Mouse (Mus musculus) limb, embryonic 10.5 days (tissue): ENCODE measurements around the gene Alox12e. TPM values are rescaled to one million over a fixed set of nuclear protein-coding genes. Genes with fewer than 3 reads are reported as not detected.
"Not testable (repeated sequence)": the region's sequence is repeated elsewhere in the genome, so short reads cannot be mapped to it uniquely, and the experiment has no call there.

Experiments used
- DNase-seq: peaks from one replicate; pipeline ENCODE4 v3.0.0-alpha.2; 2017; ENCODE audit warnings: low spot score
- H3K27ac ChIP-seq: fragments of 300-500 bp; sonication (generic); 2 replicates; pipeline ENCODE4 v1.5.1; 2016; ENCODE audit warnings: mild to moderate bottlenecking
- H3K27me3 ChIP-seq: fragments of 300-500 bp; sonication (generic); 2 replicates; pipeline ENCODE4 v1.6.1; 2016; ENCODE audit warnings: low read depth, mild to moderate bottlenecking; ENCODE audit not compliant: poor library complexity, severe bottlenecking
- H3K36me3 ChIP-seq: fragments of 300-500 bp; sonication (generic); 2 replicates; pipeline ENCODE4 v1.6.1; 2016; ENCODE audit warnings: mild to moderate bottlenecking, moderate library complexity
- H3K4me1 ChIP-seq: fragments of 300-500 bp; sonication (generic); 2 replicates; pipeline ENCODE4 v1.6.1; 2016
- H3K4me3 ChIP-seq: fragments of 300-500 bp; sonication (generic); 2 replicates; pipeline ENCODE4 v1.5.1; 2016; ENCODE audit warnings: mild to moderate bottlenecking, moderate library complexity
- H3K9me3 ChIP-seq: fragments of 300-500 bp; sonication (generic); replicated peaks from 2 replicates; pipeline ENCODE4 v1.6.1; 2016; ENCODE audit warnings: mild to moderate bottlenecking
- WGBS: fragments of 180-500 bp; shearing (Covaris S2); methylation state at CpG from one replicate; pipeline ENCODE4 v1.1.7; 2016; 5-methylcytosine and 5-hydroxymethylcytosine counted together
- polyA plus RNA-seq: library from polyadenylated mRNA; unstranded; fragments of >200 nt; fragmentation: Nextera tagmentation; extraction: Ambion mirVana; gene quantifications from 2 replicates; pipeline ENCODE4 v1.2.1, GENCODE M21; 2016

The Alox12e gene
- polyA plus RNA-seq, result 0.06 TPM in 1 of 2 replicates, not detected in the other

DNA sequence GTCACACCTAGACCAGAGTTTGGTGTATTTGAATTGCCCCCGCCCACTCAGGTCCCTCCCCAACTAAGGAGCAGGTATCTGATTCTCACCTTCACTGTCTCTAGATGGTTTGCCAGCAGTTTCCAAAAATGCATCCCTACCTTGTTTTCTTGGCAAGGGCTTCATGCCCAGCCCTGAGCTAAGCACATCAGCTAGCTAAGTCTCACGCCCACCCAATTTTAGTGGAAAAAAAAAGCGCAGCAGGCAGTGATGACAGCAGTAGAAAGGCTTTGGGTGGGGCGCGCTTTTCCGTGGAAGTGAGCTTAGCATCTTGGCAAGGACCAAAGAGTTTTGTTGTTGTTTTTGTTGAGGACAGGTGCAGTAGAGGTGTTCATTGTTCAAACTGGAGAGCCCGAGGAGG is at the start of gene Alox12e:
Gene Alox12e, minus strand, starts transcription at position 101 of the 400 bp plus-strand sequence.
- Histone ChIP-seq H3K36me3 (no peaks in the 10 kb centered on the region), H3K4me3 (0 out of 2 replicates have a peak within 1 kb of the TSS, but pooled peaks have one; percentile 12), H3K27ac (no peak within 1 kb of the TSS), H3K9me3 (no peaks in the 10 kb centered on the region), H3K27me3 (peaks cover 75% of the 10 kb centered on the region), H3K4me1 (peaks cover 6% of the 10 kb centered on the region; the same call in 1 of the 2 replicates)
- WGBS, result 31% methylated on average over 7 of the region's 7 CpGs
- no peak for DNase-seq

GRCm38 (mm10) chr11:70368626-70369025 is 46.2 kb upstream of the Alox12e start:
- 81% methylated on average over 2 of the region's 2 CpGs for WGBS

DNA sequence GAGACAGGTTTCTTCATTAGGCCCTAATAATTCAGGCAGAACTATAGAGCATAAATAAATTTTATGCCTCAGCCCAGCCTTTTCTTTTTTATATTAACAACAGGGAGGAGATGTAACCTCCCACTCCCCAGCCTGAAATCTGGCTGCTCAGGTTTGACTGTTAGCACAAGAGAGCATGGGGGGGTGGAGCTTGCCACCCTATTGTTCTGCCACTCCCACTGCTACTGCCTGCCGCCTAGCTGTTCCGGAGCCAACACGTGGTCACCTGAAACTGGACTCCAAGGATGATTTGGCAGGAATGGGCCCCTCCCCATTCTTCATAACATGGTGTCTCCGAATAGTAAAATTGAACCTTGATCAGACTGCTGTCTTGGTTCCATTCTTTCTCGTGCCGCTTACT is 45.3 kb upstream of the Alox12e start:
- H3K27ac ChIP-seq, H3K27me3 ChIP-seq, H3K4me3 ChIP-seq, H3K9me3 ChIP-seq, DNase-seq, H3K36me3 ChIP-seq, H3K4me1 ChIP-seq: not testable (repeated sequence)
- 85% methylated on average over 6 of the region's 6 CpGs for WGBS

More at GRCm38 (mm10) chr11:70368626-70369025, 46.2 kb upstream of the Alox12e start:
- not testable (repeated sequence) for H3K9me3 ChIP-seq, H3K27me3 ChIP-seq, H3K4me1 ChIP-seq, H3K4me3 ChIP-seq, H3K27ac ChIP-seq, DNase-seq, H3K36me3 ChIP-seq

- Histone ChIP-seq H3K4me3 (peak within 1 kb of the TSS; percentile 49), H3K4me1 (peaks cover 16% of the 10 kb centered on the region), H3K27ac (no peak within 1 kb of the TSS), H3K36me3 (no peaks in the 10 kb centered on the region), H3K9me3 (no peaks in the 10 kb centered on the region), H3K27me3 (peaks cover 69% of the 10 kb centered on the region)
- DNase-seq, result peak; percentile 51
- under 1% methylated on average over 19 of the region's 19 CpGs for WGBS
Measured at GRCm38 (mm10) chr11:70351868-70352267, 29.4 kb upstream of the Alox12e start, which contains the start of gene Alox15. TSS of gene Alox15 (minus strand) at chr11:70352031.

DNA sequence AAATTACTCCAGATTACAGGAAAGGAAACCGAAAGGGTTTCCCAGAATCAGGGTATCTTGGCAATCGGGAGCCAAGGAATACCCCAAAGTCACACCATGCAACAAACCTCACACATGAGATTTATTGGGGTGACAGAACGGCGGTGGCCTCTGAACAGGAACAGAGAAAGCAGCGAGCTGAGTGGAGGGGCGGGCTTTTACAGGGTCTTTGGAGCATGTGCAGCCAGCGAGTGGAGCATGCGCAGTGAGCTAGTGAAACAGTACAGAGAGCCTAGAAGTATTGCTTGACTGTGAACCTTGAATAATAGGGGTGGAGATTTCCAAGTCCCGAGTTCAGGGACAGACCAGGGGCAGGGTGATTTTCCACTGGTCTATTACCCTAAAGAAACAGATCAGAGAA is 26.2 kb upstream of the Alox12e start:
- no peak for DNase-seq
- Histone ChIP-seq H3K27ac (no peak overlapping the region), H3K27me3 (peaks cover 63% of the 10 kb centered on the region), H3K36me3 (no peaks in the 10 kb centered on the region), H3K4me3 (no peak overlapping the region), H3K4me1 (peaks cover 16% of the 10 kb centered on the region), H3K9me3 (no peaks in the 10 kb centered on the region)
- WGBS, result 83% methylated on average over 9 of the region's 9 CpGs

- Histone ChIP-seq H3K36me3 (no peaks in the 10 kb centered on the region), H3K27ac (no peak overlapping the region), H3K27me3 (peaks cover 56% of the 10 kb centered on the region), H3K4me3 (no peak overlapping the region), H3K9me3 (no peaks in the 10 kb centered on the region), H3K4me1 (peaks cover 16% of the 10 kb centered on the region)
- 81% methylated on average over 10 of the region's 10 CpGs for WGBS
- DNase-seq, result no peak
Measured at GRCm38 (mm10) chr11:70347861-70348260, 25.4 kb upstream of the Alox12e start.

DNA sequence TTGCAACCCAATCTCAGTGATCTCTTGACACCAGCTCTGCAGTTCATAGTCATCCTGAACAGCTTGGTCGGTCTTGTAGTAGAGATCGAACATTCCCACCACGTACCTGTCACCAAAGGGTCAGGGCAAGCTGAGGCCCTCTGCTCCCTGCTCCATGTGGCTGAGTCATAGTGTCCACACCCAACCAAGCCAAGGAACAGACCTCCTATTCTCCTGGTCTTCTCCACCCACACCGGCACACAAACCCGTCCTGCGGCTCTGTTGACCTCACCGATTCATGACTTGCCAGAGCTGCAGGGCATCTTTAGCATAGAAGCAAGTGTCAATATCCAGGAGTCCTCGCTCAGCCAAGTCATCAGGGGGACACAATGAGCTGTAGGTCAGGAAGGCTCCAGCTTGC is 23.1 kb upstream of the Alox12e start:
- Histone ChIP-seq H3K4me3 (no peak overlapping the region), H3K9me3 (no peaks in the 10 kb centered on the region), H3K27me3 (peaks cover 32% of the 10 kb centered on the region), H3K36me3 (no peaks in the 10 kb centered on the region), H3K27ac (no peak overlapping the region), H3K4me1 (no peaks in the 10 kb centered on the region)
- 94% methylated on average over 8 of the region's 8 CpGs for WGBS
- DNase-seq, result peak; percentile 28

- no peaks in the 10 kb centered on the region for H3K9me3 ChIP-seq
- peak; percentile 24 for DNase-seq
- H3K27ac ChIP-seq, result no peak overlapping the region
- H3K4me3 ChIP-seq, result no peak overlapping the region
- H3K4me1 ChIP-seq, result no peaks in the 10 kb centered on the region
- 72% methylated on average over 10 of the region's 10 CpGs for WGBS
- H3K36me3 ChIP-seq, result no peaks in the 10 kb centered on the region
- H3K27me3 ChIP-seq, result peaks cover 28% of the 10 kb centered on the region
Measured at GRCm38 (mm10) chr11:70345061-70345460, 22.6 kb upstream of the Alox12e start.

DNA sequence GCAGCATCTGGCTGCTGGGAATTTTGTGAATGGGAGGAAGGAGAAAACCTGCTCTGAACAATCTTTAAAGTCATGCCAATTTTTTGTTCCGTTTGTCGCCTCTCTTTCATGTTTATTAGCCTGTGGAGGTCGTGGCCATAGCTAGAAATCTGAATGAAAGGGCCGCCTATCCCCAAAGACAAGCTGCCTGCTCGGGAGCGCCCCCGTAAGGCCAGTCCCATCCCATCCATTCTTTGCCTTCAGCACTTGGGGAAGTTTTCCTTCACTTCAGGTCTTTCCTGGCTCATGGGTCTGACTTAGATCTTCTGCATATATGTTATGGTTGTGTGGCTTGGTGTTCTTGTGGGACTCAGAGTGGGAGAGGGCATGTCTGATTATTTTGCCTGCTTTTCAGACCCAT is 17.1 kb upstream of the Alox12e start:
- H3K4me3 ChIP-seq, result no peak overlapping the region
- no peak overlapping the region for H3K27ac ChIP-seq
- H3K27me3 ChIP-seq, result no peaks in the 10 kb centered on the region
- no peaks in the 10 kb centered on the region for H3K36me3 ChIP-seq
- no peak for DNase-seq
- no peaks in the 10 kb centered on the region for H3K4me1 ChIP-seq
- 28% methylated on average over 7 of the region's 7 CpGs for WGBS
- H3K9me3 ChIP-seq, result no peaks in the 10 kb centered on the region

- 31% methylated on average over 4 of the region's 4 CpGs for WGBS
- no peaks in the 10 kb centered on the region for H3K27me3 ChIP-seq
- H3K27ac ChIP-seq, result no peak overlapping the region
Measured at GRCm38 (mm10) chr11:70334477-70334876, 12.0 kb upstream of the Alox12e start.

DNA sequence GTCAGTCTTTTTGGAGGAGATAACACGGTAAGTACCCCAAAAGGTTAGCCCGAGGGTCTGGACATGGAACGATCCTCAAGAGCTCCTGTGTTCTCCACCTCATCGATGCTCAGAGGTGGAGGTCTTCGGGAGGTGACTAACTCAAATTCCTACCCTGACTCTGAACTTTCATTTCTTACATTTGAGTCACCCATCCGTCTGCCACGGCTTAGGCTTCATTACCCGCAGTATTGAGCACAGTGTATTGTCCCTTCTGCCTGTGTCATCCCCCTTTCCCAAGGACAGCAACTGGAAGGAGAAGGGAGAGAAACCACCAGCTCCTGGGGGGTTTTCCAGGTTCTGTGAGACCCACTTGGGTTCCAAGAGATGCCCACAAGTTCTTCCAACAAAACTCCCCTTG is 2.3 kb upstream of the Alox12e start:
- H3K36me3 ChIP-seq, result no peaks in the 10 kb centered on the region
- no peak overlapping the region for H3K27ac ChIP-seq
- no peak for DNase-seq
- H3K4me3 ChIP-seq, result no peak overlapping the region
- H3K27me3 ChIP-seq, result peaks cover 59% of the 10 kb centered on the region
- no peaks in the 10 kb centered on the region for H3K9me3 ChIP-seq
- 89% methylated on average over 8 of the region's 8 CpGs for WGBS
- H3K4me1 ChIP-seq, result peaks cover 6% of the 10 kb centered on the region; the same call in 1 of the 2 replicates

More at GRCm38 (mm10) chr11:70334477-70334876, 12.0 kb upstream of the Alox12e start:
- Histone ChIP-seq H3K4me1 (no peaks in the 10 kb centered on the region), H3K36me3 (no peaks in the 10 kb centered on the region), H3K9me3 (no peaks in the 10 kb centered on the region), H3K4me3 (no peak overlapping the region)
- DNase-seq, result peak; percentile 62

DNA sequence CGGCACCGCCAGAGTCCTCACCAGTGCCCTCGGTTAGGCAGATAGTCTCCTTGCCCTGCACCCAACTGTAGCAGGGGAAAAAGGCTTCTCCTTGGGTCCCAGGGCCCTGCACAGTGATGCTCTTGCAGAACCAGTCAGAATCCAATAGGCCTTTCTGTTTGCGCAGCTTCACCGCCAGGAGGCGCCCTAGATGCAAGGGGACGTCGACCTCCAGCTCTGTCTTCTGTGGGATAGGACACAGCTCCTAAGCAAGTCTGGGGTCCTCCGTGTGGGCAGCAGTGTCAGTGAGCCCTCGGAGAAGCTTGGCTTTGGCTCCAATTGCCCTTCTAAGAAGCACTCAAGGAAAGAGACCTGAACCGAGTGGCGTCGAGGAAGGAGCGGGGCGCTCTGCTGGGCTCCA is 764 bp downstream of the Alox12e start:
- DNase-seq, result peak; percentile 79
- 4% methylated on average over 15 of the region's 15 CpGs for WGBS
- H3K4me1 ChIP-seq, result peaks cover 6% of the 10 kb centered on the region; the same call in 1 of the 2 replicates
- no peaks in the 10 kb centered on the region for H3K36me3 ChIP-seq
- H3K9me3 ChIP-seq, result no peaks in the 10 kb centered on the region
- H3K27ac ChIP-seq, result no peak overlapping the region
- peaks cover 79% of the 10 kb centered on the region for H3K27me3 ChIP-seq
- 0 out of 2 replicates have a peak overlapping the region, but pooled peaks have one; percentile 12 for H3K4me3 ChIP-seq

DNA sequence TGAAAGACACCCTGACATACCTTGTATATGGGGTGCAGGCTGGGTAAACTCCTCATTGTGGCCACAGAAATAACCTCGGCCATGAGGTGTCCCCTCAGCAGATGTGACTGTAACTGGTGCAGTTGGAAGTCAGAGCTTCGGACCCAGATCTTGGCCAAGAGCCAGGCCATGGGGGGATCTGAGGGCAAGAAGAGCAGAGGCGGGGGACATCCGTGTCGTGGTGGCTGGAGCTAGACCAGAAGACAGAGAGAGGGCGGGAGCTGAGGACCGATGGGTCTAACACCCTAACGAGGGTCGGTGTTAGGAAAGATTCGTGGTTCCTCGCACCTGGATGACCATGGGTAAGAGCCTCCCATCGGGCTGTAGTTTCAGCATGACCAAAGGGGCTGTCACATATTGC is 2.8 kb downstream of the Alox12e start:
- DNase-seq, result no peak
- no peak overlapping the region for H3K27ac ChIP-seq
- no peak overlapping the region for H3K4me3 ChIP-seq
- 85% methylated on average over 12 of the region's 12 CpGs for WGBS
- no peaks in the 10 kb centered on the region for H3K9me3 ChIP-seq
- H3K27me3 ChIP-seq, result peaks cover 74% of the 10 kb centered on the region
- H3K36me3 ChIP-seq, result no peaks in the 10 kb centered on the region
- H3K4me1 ChIP-seq, result peaks cover 6% of the 10 kb centered on the region; the same call in 1 of the 2 replicates

DNA sequence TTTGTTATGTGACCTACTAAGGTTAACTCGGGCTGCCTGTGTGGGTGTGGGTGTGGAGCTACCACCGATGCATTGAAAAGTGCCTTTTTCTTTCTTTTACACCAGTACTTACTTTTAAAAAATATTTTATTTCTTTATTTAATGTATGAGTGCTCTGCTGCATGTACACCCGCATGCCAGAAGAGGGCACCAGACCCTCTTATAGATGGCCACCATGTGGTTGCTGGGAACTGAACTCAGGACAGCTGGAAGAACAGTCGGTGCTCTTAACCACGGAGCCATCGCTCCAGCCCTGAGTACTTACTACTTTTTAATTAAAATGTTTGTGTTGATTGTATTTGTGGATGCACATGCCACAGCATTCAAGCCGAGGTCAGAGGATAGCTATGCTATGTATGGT is 8.6 kb downstream of the Alox12e start:
- H3K27ac ChIP-seq, result no peak overlapping the region
- peaks cover 17% of the 10 kb centered on the region; the same call in 1 of the 2 replicates for H3K27me3 ChIP-seq
- H3K4me1 ChIP-seq, result no peaks in the 10 kb centered on the region
- 42% methylated on average over 7 of the region's 7 CpGs for WGBS
- DNase-seq, result no peak
- H3K9me3 ChIP-seq, result no peaks in the 10 kb centered on the region
- no peaks in the 10 kb centered on the region for H3K36me3 ChIP-seq
- H3K4me3 ChIP-seq, result no peak overlapping the region
